Mouse (Mus musculus) hindbrain, embryonic 16.5 days (tissue): ENCODE measurements around the gene Upk3a. TPM values are rescaled to one million over a fixed set of nuclear protein-coding genes. Genes with fewer than 3 reads are reported as not detected.

Experiments used
- ATAC-seq: fragments of 200-750 bp; cut with Nextera tagmentation; 2 replicates; pipeline ENCODE4 v1.8.0; 2017; ENCODE audit warnings: moderate TSS enrichment, moderate library complexity
- H3K27ac ChIP-seq: fragments of 300-500 bp; sonication (generic); 2 replicates; pipeline ENCODE4 v1.5.1; 2014; ENCODE audit warnings: low read depth, mild to moderate bottlenecking, control low read depth, low read length, moderate library complexity
- H3K27me3 ChIP-seq: fragments of 300-500 bp; sonication (generic); replicated peaks from 2 replicates; pipeline ENCODE4 v1.6.1; 2014; ENCODE audit warnings: low read length; ENCODE audit not compliant: control insufficient read depth, insufficient read depth
- H3K36me3 ChIP-seq: fragments of 300-500 bp; sonication (generic); 2 replicates; pipeline ENCODE4 v1.6.1; 2014; ENCODE audit warnings: mild to moderate bottlenecking, low read length, moderate library complexity, mixed read lengths; ENCODE audit not compliant: control insufficient read depth, insufficient read depth
- H3K4me1 ChIP-seq: fragments of 300-500 bp; sonication (generic); 2 replicates; pipeline ENCODE4 v1.6.1; 2014; ENCODE audit warnings: low read depth, low read length; ENCODE audit not compliant: control insufficient read depth, insufficient read depth
- H3K4me2 ChIP-seq: fragments of 300-500 bp; sonication (generic); 2 replicates; pipeline ENCODE4 v1.6.1; 2014; ENCODE audit warnings: mild to moderate bottlenecking, low read length, control low read depth, moderate library complexity
- H3K4me3 ChIP-seq: fragments of 300-500 bp; sonication (generic); 2 replicates; pipeline ENCODE4 v1.5.1; 2014; ENCODE audit warnings: mild to moderate bottlenecking, low read length, control low read depth, moderate library complexity
- H3K9ac ChIP-seq: fragments of 300-500 bp; sonication (generic); 2 replicates; pipeline ENCODE4 v1.6.1; 2014; ENCODE audit warnings: low read depth, mild to moderate bottlenecking, control low read depth, low read length, moderate library complexity
- H3K9me3 ChIP-seq: fragments of 300-500 bp; sonication (generic); 2 replicates; pipeline ENCODE4 v1.6.1; 2014; ENCODE audit warnings: mild to moderate bottlenecking, low read length, moderate library complexity; ENCODE audit not compliant: control insufficient read depth
- WGBS: fragments of 180-500 bp; shearing (Covaris S2); extraction: QIAGEN DNeasy Blood & Tissue Kit; methylation state at CpG from one replicate; pipeline ENCODE4 v1.1.7; 2014; 5-methylcytosine and 5-hydroxymethylcytosine counted together
- polyA plus RNA-seq: library from polyadenylated mRNA; unstranded; fragments of >200 nt; fragmentation: Nextera tagmentation; extraction: Ambion mirVana; gene quantifications from 2 replicates; pipeline ENCODE4 v1.2.1, GENCODE M21; 2015

Gene Upk3a
- polyA plus RNA-seq, 1 experiment from 2014 or later = 2.1 TPM

GRCm38 (mm10) chr15:85041546-85042225, 24.7 kb downstream of the Upk3a start:
- peaks cover 3% of the 10 kb centered on the region; the same call in 1 of the 2 replicates for H3K36me3 ChIP-seq
- no peak for ATAC-seq
- H3K27me3 ChIP-seq = no peaks in the 10 kb centered on the region
- H3K9me3 ChIP-seq = no peaks in the 10 kb centered on the region
- no peak overlapping the region for H3K4me3 ChIP-seq
- H3K27ac ChIP-seq = peak overlapping the region; percentile 71
- WGBS = 59% methylated on average over 10 of the region's 10 CpGs
- H3K4me2 ChIP-seq = no peak overlapping the region
- no peak overlapping the region for H3K9ac ChIP-seq
- H3K4me1 ChIP-seq = peaks cover 46% of the 10 kb centered on the region

GRCm38 (mm10) chr15:85042361-85042954, 25.5 kb downstream of the Upk3a start:
- Histone ChIP-seq H3K9ac (no peak overlapping the region), H3K4me3 (no peak overlapping the region), H3K4me1 (peaks cover 45% of the 10 kb centered on the region), H3K4me2 (peak overlapping the region; percentile 31; the same call in 1 of the 2 replicates), H3K9me3 (no peaks in the 10 kb centered on the region), H3K36me3 (peaks cover 4% of the 10 kb centered on the region), H3K27me3 (no peaks in the 10 kb centered on the region), H3K27ac (peak overlapping the region; percentile 71)
- WGBS = 10% methylated on average over 4 of the region's 4 CpGs
- ATAC-seq = peak; percentile 79

- Histone ChIP-seq H3K9ac (no peak overlapping the region; the same call in 1 of the 2 replicates), H3K27me3 (no peaks in the 10 kb centered on the region)
- WGBS = 62% methylated on average over 5 of the region's 5 CpGs
These were observed 26.2 kb downstream of the Upk3a start for GRCm38 (mm10) chr15:85043116-85043515.

GRCm38 (mm10) chr15:85043761-85044160, 26.8 kb downstream of the Upk3a start:
- peak overlapping the region; percentile 19 for H3K4me2 ChIP-seq
- no peak overlapping the region for H3K4me3 ChIP-seq
- H3K27ac ChIP-seq = peak overlapping the region; percentile 71
- peaks cover 34% of the 10 kb centered on the region for H3K4me1 ChIP-seq
- no peak for ATAC-seq
- peaks cover 14% of the 10 kb centered on the region for H3K36me3 ChIP-seq
- H3K27me3 ChIP-seq = no peaks in the 10 kb centered on the region
- WGBS = 92% methylated on average over 5 of the region's 5 CpGs
- H3K9ac ChIP-seq = peak overlapping the region; percentile 22
- no peaks in the 10 kb centered on the region for H3K9me3 ChIP-seq

More at GRCm38 (mm10) chr15:85043116-85043515, 26.2 kb downstream of the Upk3a start:
- ATAC-seq = no peak
- Histone ChIP-seq H3K4me3 (no peak overlapping the region), H3K4me1 (peaks cover 38% of the 10 kb centered on the region), H3K27ac (peak overlapping the region; percentile 71), H3K9me3 (no peaks in the 10 kb centered on the region), H3K36me3 (peaks cover 9% of the 10 kb centered on the region), H3K4me2 (peak overlapping the region; percentile 25; the same call in 1 of the 2 replicates)

DNA sequence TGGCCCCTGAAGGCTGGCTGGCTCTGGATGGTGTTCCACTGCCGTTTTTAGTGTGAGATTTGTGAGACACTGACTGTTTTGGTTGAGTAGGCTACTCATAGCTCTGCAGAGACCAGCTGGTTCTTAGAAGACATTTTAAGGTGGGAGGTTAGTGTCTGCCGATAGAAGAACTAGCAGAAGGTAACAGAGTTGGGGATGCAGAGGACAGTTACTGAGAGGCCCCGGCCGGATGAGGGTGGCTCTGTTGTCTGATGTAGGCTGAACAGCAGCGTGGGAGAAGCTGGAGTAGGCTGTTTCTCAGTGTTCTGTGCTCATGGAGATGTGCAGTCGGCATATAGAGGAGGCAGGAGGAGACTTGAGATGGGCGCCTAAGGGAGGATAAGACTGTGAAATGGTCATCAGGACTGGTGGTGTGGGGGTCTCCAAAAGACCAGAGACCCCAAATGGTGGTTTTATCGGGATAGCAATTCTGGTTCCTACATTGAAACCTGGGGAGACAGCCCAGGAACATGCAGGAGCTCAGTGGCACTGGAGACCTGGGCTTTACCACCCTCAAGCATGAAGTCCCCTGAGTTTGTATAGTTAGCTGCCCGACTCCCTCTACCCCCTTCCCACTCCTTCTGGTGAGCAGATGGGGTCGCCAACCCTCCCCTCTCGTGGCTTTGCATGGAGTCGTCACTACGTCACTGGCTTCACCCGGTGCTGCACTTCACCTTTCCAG, 29.4 kb downstream of the Upk3a start:
- no peak overlapping the region for H3K9ac ChIP-seq
- H3K4me3 ChIP-seq = no peak overlapping the region
- WGBS = 88% methylated on average over 14 of the region's 14 CpGs
- H3K4me1 ChIP-seq = peaks cover 25% of the 10 kb centered on the region
- no peaks in the 10 kb centered on the region for H3K9me3 ChIP-seq
- peaks cover 20% of the 10 kb centered on the region for H3K36me3 ChIP-seq
- H3K4me2 ChIP-seq = no peak overlapping the region
- no peak overlapping the region for H3K27ac ChIP-seq
- no peaks in the 10 kb centered on the region for H3K27me3 ChIP-seq
- no peak for ATAC-seq

GRCm38 (mm10) chr15:85047865-85048264, 30.9 kb downstream of the Upk3a start:
- Histone ChIP-seq H3K27me3 (no peaks in the 10 kb centered on the region), H3K9me3 (no peaks in the 10 kb centered on the region), H3K36me3 (peaks cover 26% of the 10 kb centered on the region), H3K4me1 (peaks cover 11% of the 10 kb centered on the region), H3K27ac (no peak overlapping the region), H3K9ac (no peak overlapping the region), H3K4me3 (no peak overlapping the region), H3K4me2 (no peak overlapping the region)
- ATAC-seq = no peak
- 90% methylated on average over 4 of the region's 4 CpGs for WGBS

DNA sequence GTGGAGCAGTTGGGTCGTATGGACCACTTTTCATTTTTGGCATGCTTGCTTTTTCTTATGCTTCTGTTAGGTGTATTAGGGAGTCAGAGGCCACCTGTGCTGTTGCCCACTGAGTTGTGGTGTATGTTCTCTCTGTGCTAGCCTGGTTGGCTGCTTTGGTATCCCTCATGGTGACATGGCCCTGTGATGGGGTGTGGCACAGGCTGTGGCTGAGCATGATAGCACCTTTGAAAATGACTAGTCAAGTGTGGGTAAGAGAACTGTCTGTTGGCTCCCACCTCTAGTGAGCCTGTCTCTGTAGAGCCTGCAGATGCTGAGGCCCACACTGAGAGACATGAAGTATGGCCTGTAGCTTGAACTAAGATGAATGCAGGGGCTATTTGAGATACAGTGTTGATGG, 32.8 kb downstream of the Upk3a start:
- H3K4me3 ChIP-seq = no peak overlapping the region
- H3K4me2 ChIP-seq = no peak overlapping the region
- H3K9me3 ChIP-seq = no peaks in the 10 kb centered on the region
- H3K27ac ChIP-seq = no peak overlapping the region
- H3K36me3 ChIP-seq = peaks cover 28% of the 10 kb centered on the region
- WGBS = 96% methylated on average over 1 of the region's 1 CpGs
- H3K27me3 ChIP-seq = no peaks in the 10 kb centered on the region
- H3K4me1 ChIP-seq = no peaks in the 10 kb centered on the region
- H3K9ac ChIP-seq = no peak overlapping the region
- ATAC-seq = no peak

DNA sequence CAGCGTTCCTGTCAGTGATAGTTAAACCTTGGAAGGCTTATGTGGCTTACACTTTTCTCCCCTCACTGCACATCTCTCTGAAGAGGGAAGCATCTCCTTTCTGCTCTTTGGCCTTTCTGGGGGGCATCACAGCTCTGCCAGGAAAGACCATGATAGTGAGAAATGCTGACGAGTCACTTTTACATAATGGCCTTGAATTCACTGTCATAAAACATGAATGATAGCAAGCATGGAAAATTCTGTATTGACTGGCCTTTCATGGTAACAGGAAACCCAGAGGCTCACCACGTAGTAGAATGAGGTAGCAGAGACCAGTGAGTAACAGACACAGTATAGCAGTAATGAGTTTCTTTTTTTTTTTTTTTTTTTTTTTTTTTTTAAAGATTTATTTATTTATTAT, 37.2 kb downstream of the Upk3a start:
- no peaks in the 10 kb centered on the region for H3K9me3 ChIP-seq
- no peak overlapping the region for H3K27ac ChIP-seq
- no peaks in the 10 kb centered on the region for H3K4me1 ChIP-seq
- WGBS = 96% methylated on average over 3 of the region's 3 CpGs
- no peak overlapping the region for H3K4me2 ChIP-seq
- H3K4me3 ChIP-seq = no peak overlapping the region
- no peak overlapping the region for H3K9ac ChIP-seq
- ATAC-seq = no peak
- H3K36me3 ChIP-seq = peaks cover 25% of the 10 kb centered on the region
- H3K27me3 ChIP-seq = no peaks in the 10 kb centered on the region

- ATAC-seq = no peak
- H3K9me3 ChIP-seq = no peaks in the 10 kb centered on the region
- H3K4me2 ChIP-seq = no peak overlapping the region
- WGBS = 82% methylated on average over 4 of the region's 4 CpGs
- H3K36me3 ChIP-seq = peaks cover 26% of the 10 kb centered on the region
- no peak overlapping the region for H3K4me3 ChIP-seq
- H3K27ac ChIP-seq = no peak overlapping the region
- no peak overlapping the region for H3K9ac ChIP-seq
- H3K27me3 ChIP-seq = no peaks in the 10 kb centered on the region
- no peaks in the 10 kb centered on the region for H3K4me1 ChIP-seq
These were observed 38.2 kb downstream of the Upk3a start for GRCm38 (mm10) chr15:85055186-85055585.
